Mouse (Mus musculus) liver, postnatal 0 days (tissue): ENCODE measurements around the gene Cacybp.

Experiments used
- CTCF ChIP-seq: sonication (generic); IDR thresholded peaks from 2 replicates; pipeline ENCODE4 v1.5.1; 2016; ENCODE audit warnings: antibody characterized with exemption, low read depth
- EP300 ChIP-seq: IDR thresholded peaks from 2 replicates; pipeline ENCODE4 v1.6.1; 2016; ENCODE audit warnings: antibody characterized with exemption, low read depth, mild to moderate bottlenecking

GRCm38 (mm10) chr1:160262415-160262814, 49.7 kb upstream of the Cacybp start:
- TF ChIP-seq CTCF (no peak), EP300 (no peak)
